Comparison of ENCODE assay signal across 22 mouse cellular contexts in genomic region chrX:169758001-169758400, GRCm38 (mm10). TPM values are rescaled to one million over a fixed set of nuclear protein-coding genes. Genes with fewer than 3 reads are reported as not detected.
"Had no signal": no experiment of that assay in that cellular context is flagged by ENCODE, and none has a peak within 500 bp of the region (broad histone marks: within the 10 kb centered on the region; RNA-seq: fewer than 3 reads in every experiment).

No protein-coding gene starts in this region.

- H3K36me3 ChIP-seq: midbrain, embryonic 13.5 days; midbrain, embryonic 15.5 days; neural tube, embryonic 12.5 days; stomach, embryonic 15.5 days had no signal

- H3K4me1 ChIP-seq: megakaryocyte, embryonic 14.5 days; midbrain, embryonic 13.5 days; midbrain, embryonic 15.5 days; neural tube, embryonic 12.5 days; stomach, embryonic 15.5 days had no signal

- DNase-seq: liver, postnatal 0 days; lung, adult 2 months; lung, postnatal 10 days; lung, postnatal 36 days; right cerebral cortex, postnatal 14 days; thymus, adult 2 months; thymus, postnatal 25 days had no signal

- H3K27ac ChIP-seq: macrophage; midbrain, embryonic 13.5 days; midbrain, embryonic 15.5 days; neural tube, embryonic 12.5 days; stomach, embryonic 15.5 days; stomach, postnatal 0 days had no signal

- ATAC-seq: liver, postnatal 0 days; midbrain, embryonic 13.5 days; midbrain, embryonic 15.5 days had no signal

- H3K9ac ChIP-seq: liver, postnatal 0 days; midbrain, embryonic 13.5 days; midbrain, embryonic 15.5 days; neural tube, embryonic 12.5 days; stomach, embryonic 15.5 days had no signal

- H3K4me3 ChIP-seq: megakaryocyte, embryonic 14.5 days; midbrain, embryonic 13.5 days; midbrain, embryonic 15.5 days; neural tube, embryonic 12.5 days; stomach, embryonic 15.5 days had no signal

- H3K27me3 ChIP-seq: megakaryocyte, embryonic 14.5 days; neural tube, embryonic 12.5 days; stomach, embryonic 15.5 days had no signal

- H3K9me3 ChIP-seq: megakaryocyte, embryonic 14.5 days; midbrain, embryonic 13.5 days; midbrain, embryonic 15.5 days; neural tube, embryonic 12.5 days; stomach, embryonic 15.5 days had no signal

- H3K4me2 ChIP-seq: midbrain, embryonic 11.5 days; midbrain, embryonic 13.5 days; midbrain, embryonic 15.5 days; neural tube, embryonic 12.5 days; stomach, embryonic 15.5 days had no signal

RNA-seq across cellular contexts. Expression of gene 4933400A11Rik, which starts 21.4 kb away (rescaled TPM):
- total RNA-seq: megakaryocyte progenitor cell, adult 5-6 weeks; midbrain, postnatal 0 days; monocyte, adult 5-6 weeks; neutrophil, adult 5-6 weeks had no signal
- polyA plus RNA-seq: liver, postnatal 0 days; lung, adult 2 months; lung, embryonic 16.5 days; macrophage; midbrain, embryonic 11.5 days; midbrain, embryonic 13.5 days; midbrain, embryonic 15.5 days; midbrain, postnatal 0 days; neural tube, embryonic 12.5 days; neural tube, embryonic 14.5 days; spleen, adult 2 months; thymus, adult 2 months had no signal
